Mouse (Mus musculus) CH12F3 (cell line): ENCODE data around the gene Retreg3.
"Not testable (repeated sequence)": the region's sequence is repeated elsewhere in the genome, so short reads cannot be mapped to it uniquely, and the experiment has no call there.

Experiments used
- in situ Hi-C: fragments of 300-500 bp; cut with MboI; formaldehyde crosslinking; loops from 2 replicates; pipeline ENCODE4 v1.14.3; 2020; ENCODE audit warnings: low sequenced_read_pairs

Gene Retreg3

GRCm38 (mm10) chr11:101119761-101120544, at the start of gene Retreg3, which contains the start of gene Tubg1:
TSS of gene Retreg3 (minus strand) at chr11:101119893.
TSS of gene Tubg1 (plus strand) at chr11:101119938.
- in situ Hi-C loops = no loop called here

GRCm38 (mm10) chr11:101168301-101168980, 48.7 kb upstream of the Retreg3 start:
- in situ Hi-C loops = no loop called here

DNA sequence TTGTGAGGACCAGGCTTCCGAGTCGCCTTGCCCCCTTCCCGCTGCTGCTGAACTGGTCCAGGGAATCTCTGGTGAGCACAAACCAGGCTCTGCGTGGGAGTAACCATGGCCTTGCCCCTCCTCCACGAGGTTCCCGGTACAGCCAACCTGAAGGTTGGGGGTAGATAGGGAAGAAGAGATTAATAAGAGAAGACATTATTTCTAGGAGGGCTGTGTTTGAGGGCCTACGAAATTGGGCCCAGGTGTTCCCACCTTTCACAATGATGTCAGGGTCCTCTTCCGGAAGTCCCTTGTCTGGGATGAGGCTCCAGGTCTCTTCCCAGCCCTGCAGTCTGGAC, 48.2 kb upstream of the Retreg3 start:
- in situ Hi-C loops = no loop called here

GRCm38 (mm10) chr11:101167211-101167962, 47.7 kb upstream of the Retreg3 start:
- in situ Hi-C loops = no loop called here

- in situ Hi-C loops = no loop called here
Observed at GRCm38 (mm10) chr11:101166357-101166756, 46.7 kb upstream of the Retreg3 start.

DNA sequence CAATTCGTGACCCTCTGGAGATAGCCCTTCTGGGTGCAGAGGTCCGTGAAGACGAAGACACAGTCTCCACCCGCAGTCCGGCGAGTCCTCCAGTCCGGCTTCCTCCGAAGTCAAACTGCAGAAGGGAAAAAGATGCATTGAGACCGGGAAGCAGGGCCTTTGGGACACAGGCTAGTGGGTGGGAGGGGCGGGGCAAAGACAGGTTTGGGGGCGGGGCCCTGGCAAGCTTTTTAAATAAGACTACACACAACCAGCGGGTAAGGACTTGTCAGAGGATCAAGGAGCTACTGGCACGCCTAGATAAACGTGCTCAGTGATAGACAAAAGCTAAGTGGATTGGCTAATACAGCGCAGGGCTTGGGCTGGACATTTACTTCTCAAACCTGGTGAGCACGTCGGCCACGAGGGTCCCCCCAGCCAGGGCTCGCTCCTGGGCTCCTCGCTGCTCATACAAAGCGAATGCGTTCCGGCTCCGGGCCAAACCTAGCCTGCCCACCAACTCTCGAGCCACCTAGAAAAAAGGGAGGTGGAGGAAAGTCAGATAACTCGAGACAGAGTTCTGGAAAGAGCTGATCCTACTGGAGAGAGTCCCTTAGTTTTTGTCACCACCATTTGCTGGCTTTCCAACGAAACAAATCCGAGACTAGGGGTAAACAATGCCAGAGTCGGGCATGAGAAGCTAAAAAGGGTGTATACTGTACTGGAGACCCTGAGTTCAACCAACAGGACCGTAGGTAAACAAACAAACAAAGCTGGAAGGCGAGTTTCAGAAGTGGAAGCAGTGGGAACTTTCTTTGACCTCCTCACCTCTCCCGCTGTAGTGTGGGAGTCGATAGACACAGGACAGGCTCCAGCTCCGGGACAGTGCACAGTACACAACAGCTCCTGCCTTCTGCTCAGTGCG, 45.2 kb upstream of the Retreg3 start:
- in situ Hi-C loops = no loop called here

- in situ Hi-C loops = no loop called here
Observed at GRCm38 (mm10) chr11:101164351-101164665, 44.6 kb upstream of the Retreg3 start.

DNA sequence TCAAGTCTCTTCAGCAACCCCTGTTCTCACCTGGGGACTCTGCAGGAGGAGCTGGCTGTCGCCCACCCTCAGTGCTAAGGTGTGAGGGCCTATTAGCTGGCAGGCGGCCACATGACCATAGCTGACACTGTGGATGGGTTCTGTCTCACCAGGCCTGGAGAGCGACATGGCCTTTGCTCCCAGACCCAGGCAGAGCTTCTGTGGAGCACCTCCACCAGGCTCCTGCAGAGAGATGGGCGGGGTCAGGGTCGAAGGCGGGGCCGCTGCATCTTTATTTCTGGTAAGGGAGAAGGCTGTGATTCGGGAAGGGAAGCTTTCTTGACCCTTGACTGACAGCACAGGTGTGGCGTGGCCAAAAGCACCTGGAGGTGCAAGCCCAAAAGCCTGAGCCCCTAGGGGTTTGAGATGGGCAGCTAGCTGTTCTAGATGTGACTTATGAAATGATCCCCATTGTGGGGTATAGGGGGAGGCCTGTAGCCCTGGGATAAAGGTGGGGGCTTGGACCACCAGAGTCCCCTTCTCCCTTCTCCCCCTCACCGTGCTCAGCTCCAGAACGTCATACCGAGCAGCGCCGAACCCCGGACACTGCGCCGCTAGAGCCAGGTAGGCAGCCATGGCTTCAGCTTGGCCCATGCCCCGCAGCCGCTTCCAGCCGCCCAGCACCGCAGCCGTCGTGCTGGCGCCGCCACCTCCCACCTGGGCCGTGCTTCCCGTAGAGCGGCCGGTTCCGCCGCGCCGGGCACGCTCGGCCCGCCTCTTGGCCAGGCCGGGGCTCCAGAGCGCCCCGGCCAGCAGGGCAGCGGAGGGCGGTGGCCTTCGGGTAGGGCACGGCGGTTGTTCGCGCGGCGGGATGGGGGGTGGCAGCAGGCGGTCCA, 44.0 kb upstream of the Retreg3 start:
- in situ Hi-C loops = no loop called here

- in situ Hi-C loops = no loop called here
Observed at GRCm38 (mm10) chr11:101162772-101163171, 43.1 kb upstream of the Retreg3 start.

DNA sequence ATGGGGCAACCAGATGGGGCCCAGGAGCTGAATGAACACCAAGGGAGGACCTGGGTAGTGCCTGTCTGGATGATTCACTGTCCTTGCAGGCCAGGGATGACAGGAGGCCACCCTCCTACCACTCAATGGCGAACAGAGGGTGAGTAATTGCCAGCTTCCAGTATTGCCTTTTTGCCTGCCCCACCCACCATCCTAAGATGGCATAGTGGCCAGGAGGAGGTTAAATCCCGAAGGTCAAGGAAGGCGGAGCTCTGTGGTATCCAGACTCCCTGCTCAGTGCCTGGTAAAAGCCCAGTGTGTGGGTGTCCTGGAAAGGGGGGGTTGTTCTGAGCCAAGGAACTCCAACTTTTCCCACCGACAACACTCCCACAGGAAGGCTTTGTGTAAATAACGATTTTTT, 42.6 kb upstream of the Retreg3 start:
- in situ Hi-C loops = no loop called here

- in situ Hi-C loops = no loop called here
Observed at GRCm38 (mm10) chr11:101161551-101161950, 41.9 kb upstream of the Retreg3 start.

GRCm38 (mm10) chr11:101160981-101161505, 41.4 kb upstream of the Retreg3 start:
- in situ Hi-C loops = not testable (repeated sequence)

DNA sequence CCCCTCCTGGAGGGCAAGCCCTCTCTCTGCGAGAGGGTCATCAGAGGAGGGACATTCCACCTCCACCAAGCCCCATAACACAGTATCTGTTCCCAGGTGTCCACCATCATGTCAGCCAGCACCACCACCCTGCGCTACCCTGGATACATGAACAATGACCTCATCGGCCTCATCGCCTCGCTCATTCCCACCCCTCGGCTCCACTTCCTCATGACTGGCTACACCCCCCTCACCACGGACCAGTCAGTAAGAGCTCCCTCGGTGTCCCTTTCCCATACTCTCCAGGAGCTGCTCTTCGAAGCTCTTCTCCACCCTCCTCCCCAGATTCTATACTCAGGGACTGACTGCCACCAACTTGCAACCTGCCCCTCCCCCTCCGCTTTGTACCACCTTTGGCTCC, 40.5 kb upstream of the Retreg3 start:
- in situ Hi-C loops = not testable (repeated sequence)

DNA sequence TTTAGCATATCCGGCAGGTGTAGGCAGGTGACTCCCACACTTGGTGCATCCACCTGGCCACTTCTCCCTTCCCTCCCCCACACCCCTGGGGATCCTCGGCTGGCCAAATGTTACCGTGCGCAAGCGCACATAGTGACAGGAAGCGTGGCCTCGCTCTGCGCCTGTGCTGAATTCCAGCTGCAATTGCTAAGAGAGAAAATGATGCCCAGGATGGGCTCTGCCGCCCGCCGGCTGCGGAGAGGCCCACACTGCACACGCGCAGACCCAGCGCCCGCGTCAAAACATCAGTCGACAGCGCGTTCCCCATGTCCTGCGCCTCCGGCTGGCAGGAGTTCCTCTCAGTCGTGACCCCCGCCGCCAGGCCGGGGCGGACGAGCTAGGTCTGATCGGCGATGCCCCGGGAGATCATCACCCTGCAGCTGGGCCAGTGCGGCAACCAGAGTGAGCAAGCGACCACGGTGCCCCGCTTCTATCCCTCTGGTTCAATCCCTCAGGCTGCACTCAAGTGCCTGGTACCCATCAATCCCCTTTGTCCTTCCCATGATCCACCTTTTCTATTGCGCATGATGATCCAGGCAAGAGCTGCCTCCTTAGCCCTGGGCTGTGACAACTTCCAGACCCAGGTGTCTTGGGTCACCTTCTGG, 36.2 kb upstream of the Retreg3 start, which contains the start of gene Tubg2:
TSS of gene Tubg2 (plus strand) at position 180 of the 644 bp plus-strand sequence.
- in situ Hi-C loops = no loop called here

GRCm38 (mm10) chr11:101155151-101155550, 35.5 kb upstream of the Retreg3 start:
- in situ Hi-C loops = no loop called here

- in situ Hi-C loops = no loop called here
Observed at GRCm38 (mm10) chr11:101154648-101155047, 35.0 kb upstream of the Retreg3 start.

DNA sequence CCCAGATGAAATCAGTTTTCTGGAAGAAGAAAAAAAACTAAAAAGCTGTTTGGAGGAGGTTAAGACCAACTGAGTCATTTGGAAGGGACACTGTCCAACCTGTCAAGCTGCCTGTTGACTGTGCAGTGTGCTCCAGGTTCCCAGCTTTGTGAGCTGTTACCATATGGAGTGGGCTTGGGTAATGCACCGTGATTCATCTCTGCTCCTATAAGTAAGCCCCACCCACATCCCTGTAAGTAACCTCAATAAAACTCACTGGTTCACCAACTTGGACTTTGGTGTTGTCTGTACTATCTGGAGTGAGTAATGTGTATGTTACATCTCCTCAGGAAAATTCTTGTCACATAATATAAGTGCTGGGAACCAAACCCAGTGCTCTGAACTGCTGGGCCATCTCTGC, 33.1 kb upstream of the Retreg3 start:
- in situ Hi-C loops = no loop called here

- in situ Hi-C loops = no loop called here
Observed at GRCm38 (mm10) chr11:101151063-101151462, 31.4 kb upstream of the Retreg3 start.
